Mouse (Mus musculus) heart, embryonic 11.5 days (tissue): ENCODE measurements around the gene Dennd4c. TPM values are rescaled to one million over a fixed set of nuclear protein-coding genes. Genes with fewer than 3 reads are reported as not detected.

Experiments
- ATAC-seq: fragments of 200-750 bp; cut with Nextera tagmentation; replicated peaks from 2 replicates; pipeline ENCODE4 v1.8.0; 2017; ENCODE audit warnings: moderate library complexity; ENCODE audit not compliant: insufficient number of reproducible peaks, low FRiP score, low TSS enrichment
- H3K27ac ChIP-seq: fragments of 300-500 bp; sonication (generic); 2 replicates; pipeline ENCODE4 v1.5.1; 2014; ENCODE audit warnings: mild to moderate bottlenecking, low read depth, low read length
- H3K27me3 ChIP-seq: fragments of 300-500 bp; sonication (generic); 2 replicates; pipeline ENCODE4 v1.6.1; 2014; ENCODE audit warnings: mild to moderate bottlenecking, low read length, mixed read lengths; ENCODE audit not compliant: control insufficient read depth, insufficient read depth
- H3K36me3 ChIP-seq: fragments of 300-500 bp; sonication (generic); 2 replicates; pipeline ENCODE4 v1.6.1; 2014; ENCODE audit warnings: mild to moderate bottlenecking, low read length, moderate library complexity, mixed read lengths; ENCODE audit not compliant: control insufficient read depth, insufficient read depth
- H3K4me1 ChIP-seq: fragments of 300-500 bp; sonication (generic); 2 replicates; pipeline ENCODE4 v1.6.1; 2014; ENCODE audit warnings: low read length; ENCODE audit not compliant: control insufficient read depth, insufficient read depth
- H3K4me2 ChIP-seq: fragments of 300-500 bp; sonication (generic); 2 replicates; pipeline ENCODE4 v1.6.1; 2014; ENCODE audit warnings: mild to moderate bottlenecking, moderate library complexity
- H3K4me3 ChIP-seq: fragments of 300-500 bp; sonication (generic); 2 replicates; pipeline ENCODE4 v1.5.1; 2014; ENCODE audit warnings: low read depth, low read length
- H3K9ac ChIP-seq: fragments of 300-500 bp; sonication (generic); 2 replicates; pipeline ENCODE4 v1.6.1; 2014; ENCODE audit warnings: mild to moderate bottlenecking, low read depth, low read length, moderate library complexity
- H3K9me3 ChIP-seq: fragments of 300-500 bp; sonication (generic); replicated peaks from 2 replicates; pipeline ENCODE4 v1.6.1; 2016; ENCODE audit warnings: low read length; ENCODE audit not compliant: control insufficient read depth
- WGBS: fragments of 180-500 bp; shearing (Covaris S2); extraction: QIAGEN DNeasy Blood & Tissue Kit; methylation state at CpG from one replicate; pipeline ENCODE4 v1.1.7; 2014; ENCODE audit not compliant: insufficient replicate concordance; 5-methylcytosine and 5-hydroxymethylcytosine counted together
- polyA plus RNA-seq: library from polyadenylated mRNA; unstranded; fragments of >200 nt; fragmentation: Nextera tagmentation; extraction: Ambion mirVana; gene quantifications from 2 replicates; pipeline ENCODE4 v1.2.1, GENCODE M21; 2014

Dennd4c gene
- polyA plus RNA-seq, result 5.5 and 8.3 TPM in 2 replicates

- WGBS, result under 1% methylated on average over 79 of the region's 95 CpGs
- H3K4me3 ChIP-seq, result peak within 1 kb of the TSS; percentile 99
Observed at GRCm38 (mm10) chr4:86748336-86749291, at the start of gene Dennd4c. Gene Dennd4c, plus strand, starts transcription at chr4:86748555.

DNA sequence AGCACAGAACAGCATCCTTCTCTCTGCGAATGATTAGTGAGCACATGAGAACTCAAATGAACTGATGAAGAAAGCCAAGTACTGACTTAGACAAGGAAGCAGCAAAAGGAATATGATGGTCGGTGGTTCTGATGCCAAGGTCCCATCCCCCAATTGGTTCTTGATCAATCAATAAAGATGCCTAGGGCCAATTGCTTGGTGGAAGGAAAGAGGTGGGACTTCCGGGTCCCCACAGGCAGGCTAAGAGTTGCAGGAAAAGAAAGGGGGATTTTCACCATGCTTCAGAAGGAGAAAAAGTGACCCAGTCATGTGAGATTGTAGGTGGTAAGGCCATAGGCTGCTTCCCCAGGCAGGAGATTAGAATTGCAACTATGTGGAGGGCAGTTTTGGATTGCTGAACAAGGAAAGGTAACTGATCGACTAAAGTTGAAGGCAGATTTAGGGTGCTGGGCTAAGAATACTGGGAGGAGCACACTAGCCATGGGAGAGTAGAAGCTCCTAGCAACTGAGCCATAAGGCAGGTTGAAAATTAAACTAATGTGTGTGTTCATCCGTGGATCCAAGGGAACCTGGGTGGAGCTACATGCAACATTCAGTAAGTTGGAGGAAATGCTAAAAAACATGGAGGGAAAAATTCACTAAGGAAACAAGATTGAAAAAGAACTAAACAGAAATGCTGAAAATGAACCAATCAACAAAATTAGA is 49.0 kb upstream of the Dennd4c start:
- H3K36me3 ChIP-seq, result no peaks in the 10 kb centered on the region
- 64% methylated on average over 5 of the region's 5 CpGs for WGBS
- H3K27ac ChIP-seq, result no peak overlapping the region
- H3K9ac ChIP-seq, result no peak overlapping the region
- no peak overlapping the region for H3K4me3 ChIP-seq
- no peaks in the 10 kb centered on the region for H3K9me3 ChIP-seq
- no peaks in the 10 kb centered on the region for H3K27me3 ChIP-seq
- no peak overlapping the region for H3K4me2 ChIP-seq
- no peak for ATAC-seq
- no peaks in the 10 kb centered on the region for H3K4me1 ChIP-seq

More at GRCm38 (mm10) chr4:86748336-86749291, at the start of gene Dennd4c:
- peak within 1 kb of the TSS; percentile 98 for H3K9ac ChIP-seq
- ATAC-seq, result peak; percentile 99
- no peaks in the 10 kb centered on the region for H3K9me3 ChIP-seq
- peaks cover 9% of the 10 kb centered on the region for H3K4me1 ChIP-seq
- no peaks in the 10 kb centered on the region for H3K27me3 ChIP-seq
- H3K27ac ChIP-seq, result peak within 1 kb of the TSS; percentile 87
- H3K36me3 ChIP-seq, result no peaks in the 10 kb centered on the region
- peak within 1 kb of the TSS; percentile 91 for H3K4me2 ChIP-seq

- no peak overlapping the region for H3K27ac ChIP-seq
- H3K36me3 ChIP-seq, result no peaks in the 10 kb centered on the region
- H3K9ac ChIP-seq, result no peak overlapping the region
- no peak for ATAC-seq
- H3K9me3 ChIP-seq, result no peaks in the 10 kb centered on the region
- H3K27me3 ChIP-seq, result no peaks in the 10 kb centered on the region
- no peak overlapping the region for H3K4me3 ChIP-seq
- H3K4me1 ChIP-seq, result no peaks in the 10 kb centered on the region
- WGBS, result 35% methylated on average over 1 of the region's 1 CpGs
- H3K4me2 ChIP-seq, result no peak overlapping the region
Observed at GRCm38 (mm10) chr4:86708801-86709200, 39.6 kb upstream of the Dennd4c start.

DNA sequence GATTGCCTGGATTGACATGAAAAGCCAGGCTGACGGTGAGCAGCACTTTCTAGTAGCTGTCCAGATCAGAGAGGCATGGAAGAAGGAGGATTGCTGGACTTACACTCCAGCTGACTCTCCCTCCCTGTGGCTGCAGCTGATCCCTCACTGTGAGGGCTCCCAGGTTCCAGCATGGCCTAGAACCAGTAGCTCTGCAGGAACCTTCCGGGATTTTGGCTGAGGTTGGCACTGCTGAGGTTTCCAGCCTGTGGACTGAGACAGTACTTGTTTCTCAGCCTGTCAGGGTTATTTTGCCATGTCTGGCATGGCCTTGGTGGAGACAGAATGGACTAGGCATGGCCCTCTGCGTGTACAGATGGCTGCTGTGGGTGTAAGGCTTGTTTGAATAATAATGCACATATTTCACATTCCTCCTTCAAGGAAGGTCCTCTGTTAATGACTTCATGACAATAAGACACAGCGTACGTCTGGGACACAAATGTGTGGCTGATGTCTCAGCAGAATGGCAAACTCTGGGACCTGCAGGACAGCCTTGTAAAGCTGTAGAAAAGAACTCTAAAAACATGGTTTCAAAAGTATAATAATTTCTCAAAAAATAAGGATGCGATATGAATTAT is 38.2 kb upstream of the Dennd4c start:
- H3K4me3 ChIP-seq, result no peak overlapping the region
- H3K27ac ChIP-seq, result no peak overlapping the region
- no peaks in the 10 kb centered on the region for H3K27me3 ChIP-seq

DNA sequence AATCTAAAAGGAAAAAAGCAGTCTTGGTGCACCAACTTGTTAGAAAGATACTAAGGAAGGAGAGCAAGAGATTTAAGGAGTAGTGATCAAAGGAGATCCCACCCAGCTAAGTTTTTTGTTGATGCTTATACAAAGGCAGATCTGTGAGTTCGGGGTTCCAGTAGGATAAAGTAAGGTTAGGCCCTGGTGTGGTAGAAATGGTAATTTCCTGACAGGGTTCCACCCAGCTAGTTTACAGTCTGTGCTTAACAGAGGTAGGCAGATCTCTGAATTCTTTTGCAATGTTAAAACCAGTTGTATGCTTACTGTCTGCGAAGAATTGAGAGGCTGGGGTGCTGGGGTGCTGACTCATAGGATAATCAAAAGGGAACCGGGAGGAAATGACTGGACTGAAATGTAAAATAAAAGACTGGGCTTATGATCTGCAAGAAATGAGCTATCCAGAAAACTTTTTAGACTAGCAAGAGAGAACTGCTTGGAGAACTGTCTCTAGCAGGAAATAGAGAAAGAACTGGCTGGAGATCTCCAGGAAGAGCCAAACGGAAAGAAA is 37.6 kb upstream of the Dennd4c start:
- H3K4me1 ChIP-seq, result no peaks in the 10 kb centered on the region
- H3K36me3 ChIP-seq, result no peaks in the 10 kb centered on the region
- H3K4me3 ChIP-seq, result no peak overlapping the region
- H3K27me3 ChIP-seq, result no peaks in the 10 kb centered on the region
- H3K27ac ChIP-seq, result no peak overlapping the region
- H3K4me2 ChIP-seq, result no peak overlapping the region
- no peak for ATAC-seq
- WGBS, result 53% methylated on average over 4 of the region's 4 CpGs
- no peak overlapping the region for H3K9ac ChIP-seq
- H3K9me3 ChIP-seq, result no peaks in the 10 kb centered on the region

More for the DNA sequence above, 38.2 kb upstream of the Dennd4c start:
- no peaks in the 10 kb centered on the region for H3K4me1 ChIP-seq
- no peak overlapping the region for H3K4me2 ChIP-seq
- no peak for ATAC-seq
- 76% methylated on average over 6 of the region's 6 CpGs for WGBS
- no peaks in the 10 kb centered on the region for H3K36me3 ChIP-seq
- H3K9ac ChIP-seq, result no peak overlapping the region
- H3K9me3 ChIP-seq, result no peaks in the 10 kb centered on the region

DNA sequence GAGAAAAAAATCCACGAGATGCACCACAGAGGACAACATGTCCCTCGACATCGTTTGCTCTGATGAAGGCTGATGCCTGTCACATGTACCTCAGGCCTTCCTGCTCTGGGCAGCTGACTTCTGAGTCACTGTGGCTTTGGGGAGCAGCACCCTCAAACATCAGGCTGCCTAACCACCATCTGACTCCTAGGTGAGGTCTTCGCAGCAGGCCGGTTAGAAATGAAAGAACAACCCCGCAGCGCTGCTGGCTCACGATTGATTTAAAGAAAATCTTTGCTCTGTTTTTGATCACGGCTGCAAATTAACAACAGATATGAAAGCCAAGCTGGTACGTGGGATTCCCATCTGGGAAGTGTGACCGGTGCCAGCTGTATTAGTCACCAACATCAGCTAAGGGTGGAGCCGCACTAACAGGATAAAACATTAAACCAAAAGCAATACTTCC is 35.6 kb upstream of the Dennd4c start:
- ATAC-seq, result no peak
- no peaks in the 10 kb centered on the region for H3K36me3 ChIP-seq
- no peak overlapping the region for H3K9ac ChIP-seq
- H3K27ac ChIP-seq, result no peak overlapping the region
- no peaks in the 10 kb centered on the region for H3K27me3 ChIP-seq
- no peak overlapping the region for H3K4me3 ChIP-seq
- H3K9me3 ChIP-seq, result no peaks in the 10 kb centered on the region
- 82% methylated on average over 12 of the region's 12 CpGs for WGBS
- no peak overlapping the region for H3K4me2 ChIP-seq
- H3K4me1 ChIP-seq, result no peaks in the 10 kb centered on the region

GRCm38 (mm10) chr4:86713518-86713917 is 34.8 kb upstream of the Dennd4c start:
- H3K27ac ChIP-seq, result no peak overlapping the region
- no peaks in the 10 kb centered on the region for H3K4me1 ChIP-seq
- no peak overlapping the region for H3K4me3 ChIP-seq
- no peak for ATAC-seq
- no peak overlapping the region for H3K9ac ChIP-seq
- H3K4me2 ChIP-seq, result no peak overlapping the region
- WGBS, result 63% methylated on average over 2 of the region's 2 CpGs
- H3K9me3 ChIP-seq, result no peaks in the 10 kb centered on the region
- no peaks in the 10 kb centered on the region for H3K27me3 ChIP-seq
- H3K36me3 ChIP-seq, result no peaks in the 10 kb centered on the region

GRCm38 (mm10) chr4:86715341-86715740 is 33.0 kb upstream of the Dennd4c start:
- no peak overlapping the region for H3K9ac ChIP-seq
- H3K4me2 ChIP-seq, result no peak overlapping the region
- no peaks in the 10 kb centered on the region for H3K36me3 ChIP-seq
- H3K27ac ChIP-seq, result no peak overlapping the region
- no peaks in the 10 kb centered on the region for H3K27me3 ChIP-seq
- no peak overlapping the region for H3K4me3 ChIP-seq
- H3K9me3 ChIP-seq, result no peaks in the 10 kb centered on the region
- no peak for ATAC-seq
- WGBS, result 86% methylated on average over 1 of the region's 1 CpGs
- no peaks in the 10 kb centered on the region for H3K4me1 ChIP-seq
